23 mouse cellular contexts compared by ENCODE assay signal in the genomic region with DNA sequence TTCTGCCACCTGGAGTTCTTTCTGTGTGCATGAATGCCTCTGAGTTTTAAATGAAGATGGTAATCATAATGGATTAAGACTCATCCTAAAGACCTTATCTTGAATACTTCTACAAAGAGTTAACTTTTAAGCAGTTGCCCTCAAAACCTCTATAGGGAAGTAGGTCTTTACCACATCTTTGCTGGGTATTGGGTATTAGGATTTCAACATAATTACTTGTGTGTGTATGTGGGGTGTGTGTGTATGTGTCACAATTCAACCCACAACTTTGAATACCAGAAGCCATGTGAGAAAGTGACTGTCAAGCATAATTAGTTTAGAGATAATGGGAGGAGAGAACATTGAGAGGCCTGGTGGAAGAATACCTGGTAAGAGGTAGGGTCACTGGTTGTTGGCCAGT.
"Had no signal": no experiment of that assay in that cellular context is flagged by ENCODE, and none has a peak within 500 bp of the region (broad histone marks: within the 10 kb centered on the region; RNA-seq: fewer than 3 reads in every experiment).

No protein-coding gene starts in this region.

- DNase-seq: gastrocnemius, postnatal 14 days; gastrocnemius, postnatal 36 days; heart, adult 18-20 months; heart, postnatal 10 days; kidney, adult 11 months; kidney, adult 2 months; kidney, adult 9 months; kidney, postnatal 14 days; kidney, postnatal 4 days; layer of hippocampus, adult 9-11 months; layer of hippocampus, postnatal 36 days; left cerebral cortex, postnatal 4 days had no signal

- H3K36me3 ChIP-seq: heart, embryonic 10.5 days; heart, embryonic 12.5 days; hindbrain, embryonic 13.5 days; hindbrain, embryonic 15.5 days; kidney, embryonic 15.5 days; limb, embryonic 13.5 days; limb, embryonic 15.5 days; liver, embryonic 12.5 days had no signal

- H3K4me3 ChIP-seq: heart, embryonic 10.5 days; heart, embryonic 12.5 days; hindbrain, embryonic 13.5 days; hindbrain, embryonic 15.5 days; kidney, embryonic 15.5 days; limb, embryonic 13.5 days; limb, embryonic 15.5 days; liver, embryonic 12.5 days had no signal

- ATAC-seq: hindbrain, postnatal 0 days; intestine, embryonic 16.5 days; liver, embryonic 12.5 days had no signal

- H3K4me1 ChIP-seq: heart, embryonic 10.5 days; hindbrain, embryonic 13.5 days; hindbrain, embryonic 15.5 days; kidney, embryonic 15.5 days; limb, embryonic 13.5 days; limb, embryonic 15.5 days; liver, embryonic 12.5 days had no signal

- H3K27ac ChIP-seq: heart, embryonic 10.5 days; hindbrain, embryonic 13.5 days; hindbrain, embryonic 15.5 days; hindbrain, postnatal 0 days; kidney, embryonic 15.5 days; kidney, postnatal 0 days; limb, embryonic 13.5 days; limb, embryonic 15.5 days; liver, embryonic 12.5 days had no signal

- H3K9me3 ChIP-seq: heart, embryonic 10.5 days; heart, embryonic 12.5 days; hindbrain, embryonic 13.5 days; hindbrain, embryonic 15.5 days; kidney, embryonic 15.5 days; limb, embryonic 13.5 days; limb, embryonic 15.5 days; liver, embryonic 12.5 days had no signal

- H3K27me3 ChIP-seq: heart, embryonic 12.5 days; hindbrain, embryonic 13.5 days; hindbrain, embryonic 15.5 days; kidney, embryonic 15.5 days; limb, embryonic 13.5 days; limb, embryonic 15.5 days; liver, embryonic 12.5 days had no signal
